Mouse (Mus musculus) C2C12 (cell line): ENCODE measurements around the gene Megf8. TPM values are rescaled to one million over a fixed set of nuclear protein-coding genes. Genes with fewer than 3 reads are reported as not detected.

Source experiments
- H3K27me3 ChIP-seq: one replicate; pipeline ENCODE4 v1.6.1; 2011; ENCODE audit not compliant: control insufficient read depth, insufficient read depth, insufficient read length
- H3K36me3 ChIP-seq: one replicate; pipeline ENCODE4 v1.6.1; 2011; ENCODE audit not compliant: control insufficient read depth, insufficient read depth
- H3K4me3 ChIP-seq: one replicate; pipeline ENCODE4 v1.5.1; 2011; ENCODE audit warnings: mild to moderate bottlenecking, control low read depth; ENCODE audit not compliant: poor library complexity, insufficient read depth, severe bottlenecking
- H3K79me2 ChIP-seq: one replicate; pipeline ENCODE4 v1.6.1; 2011; ENCODE audit not compliant: control insufficient read depth, insufficient read depth
- H3K79me3 ChIP-seq: one replicate; pipeline ENCODE4 v1.6.1; 2011; ENCODE audit warnings: low read depth, control low read depth
- H3ac ChIP-seq: one replicate; pipeline ENCODE3; 2011; ENCODE audit warnings: low read depth; ENCODE audit not compliant: control insufficient read depth, insufficient read length
- CEBPB ChIP-seq: IDR thresholded peaks from one replicate; pipeline ENCODE4 v1.6.1; 2011; ENCODE audit warnings: low read depth, mild to moderate bottlenecking, control low read depth, moderate library complexity
- CTCF ChIP-seq: IDR thresholded peaks from one replicate; pipeline ENCODE4 v1.5.1; 2011; ENCODE audit not compliant: control insufficient read depth, insufficient read depth, insufficient read length
- FOSL1 ChIP-seq: IDR thresholded peaks from one replicate; pipeline ENCODE4 v1.8.0; 2011; ENCODE audit warnings: mild to moderate bottlenecking, low read length; ENCODE audit not compliant: poor library complexity, insufficient read depth, severe bottlenecking
- MAX ChIP-seq: IDR thresholded peaks from one replicate; pipeline ENCODE4 v1.6.1; 2011; ENCODE audit warnings: mild to moderate bottlenecking, control low read depth
- MYOD1 ChIP-seq: IDR thresholded peaks from one replicate; pipeline ENCODE4 v1.6.1; 2011; ENCODE audit warnings: low read depth; ENCODE audit not compliant: control insufficient read depth, insufficient read length
- MYOG ChIP-seq: IDR thresholded peaks from one replicate; pipeline ENCODE4 v1.6.1; 2011; ENCODE audit not compliant: control insufficient read depth, insufficient read length; ENCODE audit errors: extremely low read depth
- USF1 ChIP-seq: IDR thresholded peaks from one replicate; pipeline ENCODE4 v1.6.1; 2011; ENCODE audit warnings: low read depth, mild to moderate bottlenecking, control low read depth, moderate library complexity
- polyA plus RNA-seq: library from polyadenylated mRNA; unstranded; fragments of >200 nt; fragmentation: generic; extraction: Trizol; gene quantifications from one replicate; pipeline ENCODE4 v1.2.1, GENCODE M21; 2012; ENCODE audit warnings: missing spikeins

Gene Megf8
- polyA plus RNA-seq, 1 experiment = 31.9 TPM

DNA sequence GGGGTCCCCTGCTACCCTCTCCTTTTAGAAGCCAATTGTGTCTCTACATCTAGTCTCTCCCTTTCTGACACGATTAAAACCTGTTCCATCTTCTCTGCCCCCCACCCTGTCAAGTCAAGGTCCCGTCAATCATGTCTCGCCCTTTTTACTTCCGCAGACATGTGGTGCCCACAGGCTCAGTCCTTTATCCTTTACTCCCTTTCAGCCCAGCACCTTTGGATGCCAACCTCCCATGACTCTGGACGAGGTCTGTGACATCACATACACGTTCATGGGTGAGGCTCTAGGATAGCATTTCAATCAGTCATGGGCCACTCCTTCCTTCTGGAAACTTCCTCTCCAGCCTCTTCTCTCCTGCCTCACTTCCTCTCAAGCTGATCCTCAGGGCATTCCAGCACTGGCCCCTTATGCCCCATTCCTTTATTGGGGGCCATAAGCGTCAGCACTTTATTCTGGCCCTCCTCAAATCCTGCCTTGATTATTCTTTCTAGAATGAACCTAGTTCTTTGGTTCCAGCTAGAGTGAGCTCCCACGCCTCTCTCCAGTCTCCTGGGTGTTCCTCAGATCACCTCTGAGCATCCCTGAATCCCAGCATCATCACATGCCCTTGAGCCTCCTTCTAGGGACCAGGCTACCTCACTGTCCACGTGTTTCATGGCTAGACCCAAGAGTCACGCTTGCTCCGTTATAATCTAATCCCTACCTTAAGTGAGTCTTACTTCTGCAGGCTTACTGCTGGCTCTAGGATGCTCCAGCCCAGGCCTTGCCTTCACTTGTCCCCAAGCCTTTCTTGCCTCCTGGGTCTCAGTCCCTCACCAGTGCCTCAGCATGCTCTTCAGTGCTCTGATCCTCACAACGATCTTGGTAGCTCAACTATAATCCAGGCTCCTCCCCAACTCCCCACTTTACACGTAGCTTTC is 61.5 kb downstream of the Megf8 start:
- no peak overlapping the region for H3ac ChIP-seq
- no peaks in the 10 kb centered on the region for H3K79me3 ChIP-seq
- H3K27me3 ChIP-seq = no peaks in the 10 kb centered on the region
- TF ChIP-seq CTCF = no peak
- TF ChIP-seq MAX = no peak
- no peak for TF ChIP-seq CEBPB
- TF ChIP-seq FOSL1 = no peak
- TF ChIP-seq MYOG = no peak
- no peak for TF ChIP-seq USF1
- no peak for TF ChIP-seq MYOD1
- no peaks in the 10 kb centered on the region for H3K36me3 ChIP-seq
- no peaks in the 10 kb centered on the region for H3K79me2 ChIP-seq
- no peak overlapping the region for H3K4me3 ChIP-seq

DNA sequence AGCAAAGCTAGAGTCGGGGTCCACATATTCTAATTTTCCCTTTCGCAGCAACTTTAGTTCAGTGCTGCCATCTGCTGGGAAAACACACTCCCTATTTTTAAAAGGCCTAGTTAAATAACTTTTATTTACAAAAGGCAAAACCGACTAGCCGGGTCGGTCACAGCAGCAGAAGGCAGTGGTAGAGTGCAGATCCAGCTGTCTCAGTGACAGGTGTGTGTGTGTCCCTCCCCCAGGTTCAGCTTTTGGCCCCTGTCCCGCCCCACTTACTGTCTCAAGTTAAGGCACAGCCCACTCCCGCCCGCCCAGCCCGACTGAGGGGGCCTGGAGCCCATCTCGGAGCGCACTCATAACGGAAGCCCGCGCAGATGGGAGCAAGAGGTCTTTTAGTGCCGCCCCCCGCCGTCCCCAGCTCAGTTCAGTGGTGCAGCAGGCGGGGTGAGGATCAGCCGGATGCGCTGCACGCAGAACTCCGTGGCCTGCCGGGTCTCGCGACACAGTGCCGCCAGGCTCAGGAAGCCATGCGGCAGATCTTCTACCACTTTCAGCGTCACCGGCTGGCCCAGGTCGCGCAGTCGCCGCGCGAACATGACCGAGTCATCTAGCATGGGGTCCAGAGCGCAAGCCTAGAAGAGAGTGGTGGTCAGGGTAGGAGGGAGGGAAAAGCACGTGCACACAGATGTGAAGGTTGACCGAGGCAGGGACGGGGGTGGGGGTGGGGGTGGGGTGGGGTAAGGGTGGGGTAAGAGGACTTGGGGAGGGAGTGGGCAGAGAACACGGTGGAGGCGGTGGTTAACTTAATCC is 62.8 kb downstream of the Megf8 start:
- Histone ChIP-seq H3K4me3 (no peak overlapping the region), H3K79me3 (no peaks in the 10 kb centered on the region), H3ac (no peak overlapping the region), H3K36me3 (no peaks in the 10 kb centered on the region), H3K79me2 (no peaks in the 10 kb centered on the region), H3K27me3 (no peaks in the 10 kb centered on the region)
- TF ChIP-seq MYOD1 (no peak), MYOG (no peak), FOSL1 (no peak), CEBPB (no peak), CTCF (no peak), USF1 (no peak)

DNA sequence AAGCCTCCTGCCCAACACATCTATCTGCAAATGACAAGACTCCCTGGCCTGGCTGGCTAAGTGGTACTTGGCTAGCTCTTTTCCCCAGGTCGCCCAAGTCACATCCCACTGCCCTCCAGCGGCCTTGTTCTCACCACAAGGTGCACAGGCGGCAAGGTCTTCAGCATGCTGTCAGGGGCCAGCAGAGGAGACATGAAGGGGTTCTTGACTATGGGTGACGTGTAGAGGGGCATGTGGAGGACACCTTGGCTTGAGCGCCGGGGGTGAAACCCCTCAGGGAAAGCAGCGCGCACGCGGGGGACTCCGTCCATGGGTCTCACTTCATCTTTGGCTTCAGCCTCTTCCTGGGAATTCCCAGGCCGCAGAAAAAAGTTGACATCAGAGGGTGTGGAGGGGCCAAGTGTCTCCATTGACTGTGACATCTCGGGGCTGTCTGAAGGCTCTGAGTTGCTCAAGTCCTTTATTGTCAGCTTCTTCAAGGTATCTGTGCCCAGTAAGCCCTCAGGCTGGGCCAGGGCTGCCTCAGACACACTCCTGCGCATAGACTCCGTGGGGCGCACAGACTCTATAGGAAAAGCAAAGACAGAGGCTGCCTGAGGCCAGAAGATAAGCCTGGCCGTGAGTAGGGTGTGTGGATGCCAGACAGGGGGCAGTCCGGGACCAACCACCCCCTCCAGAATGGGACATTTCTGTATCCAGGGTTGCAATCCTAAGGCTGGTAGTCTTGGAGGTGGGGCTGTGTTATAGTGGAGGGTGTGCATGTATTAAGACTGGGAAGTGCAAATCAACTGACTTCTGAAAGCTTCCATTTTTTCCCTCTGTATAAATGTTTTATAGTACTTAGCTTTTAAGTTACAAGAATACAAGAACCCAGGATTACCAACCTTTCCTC is 63.7 kb downstream of the Megf8 start:
- Histone ChIP-seq H3K4me3 (no peak overlapping the region), H3K79me2 (no peaks in the 10 kb centered on the region), H3K79me3 (no peaks in the 10 kb centered on the region), H3K27me3 (no peaks in the 10 kb centered on the region), H3K36me3 (peaks cover 1% of the 10 kb centered on the region), H3ac (no peak overlapping the region)
- no peak for TF ChIP-seq MAX
- TF ChIP-seq CEBPB = no peak
- TF ChIP-seq MYOG = no peak
- TF ChIP-seq CTCF = no peak
- TF ChIP-seq FOSL1 = no peak
- no peak for TF ChIP-seq USF1
- no peak for TF ChIP-seq MYOD1

DNA sequence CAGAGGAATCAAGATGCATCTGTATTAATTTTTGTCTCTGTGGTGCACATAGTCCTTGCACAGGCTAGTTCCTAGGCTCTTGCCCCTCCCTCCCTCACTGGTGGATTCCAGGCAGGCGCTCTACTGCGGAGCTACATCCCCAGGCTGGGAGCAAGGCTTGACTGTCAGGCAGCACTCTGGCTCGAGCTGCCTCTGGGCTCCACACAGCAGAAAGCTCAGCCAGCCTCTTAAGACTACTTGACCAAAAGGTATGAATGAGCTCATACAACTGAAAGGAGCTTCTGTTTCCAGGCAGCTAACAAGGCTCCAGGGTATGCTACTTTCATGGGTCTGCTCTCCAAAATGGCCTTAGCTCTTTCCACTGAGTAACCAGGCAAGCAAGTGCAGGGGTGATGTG is 64.3 kb downstream of the Megf8 start:
- Histone ChIP-seq H3ac (no peak overlapping the region), H3K79me2 (no peaks in the 10 kb centered on the region), H3K4me3 (no peak overlapping the region)

More for the DNA sequence above, 64.3 kb downstream of the Megf8 start:
- Histone ChIP-seq H3K27me3 (no peaks in the 10 kb centered on the region), H3K36me3 (peaks cover 5% of the 10 kb centered on the region), H3K79me3 (no peaks in the 10 kb centered on the region)
- TF ChIP-seq CTCF (no peak), MAX (no peak), USF1 (no peak), MYOG (no peak), CEBPB (no peak), FOSL1 (no peak), MYOD1 (no peak)
